Mouse (Mus musculus) spleen, embryonic (tissue): Measurements from ENCODE around the gene Ppp2r5a.

Source experiments
- CTCF ChIA-PET: fragments of 350-600 bp; sonication (Branson Sonifier 250); formaldehyde crosslinking; loops from one replicate; lab custom pipeline; 2022; lab: Charles Lee

The Ppp2r5a gene

DNA sequence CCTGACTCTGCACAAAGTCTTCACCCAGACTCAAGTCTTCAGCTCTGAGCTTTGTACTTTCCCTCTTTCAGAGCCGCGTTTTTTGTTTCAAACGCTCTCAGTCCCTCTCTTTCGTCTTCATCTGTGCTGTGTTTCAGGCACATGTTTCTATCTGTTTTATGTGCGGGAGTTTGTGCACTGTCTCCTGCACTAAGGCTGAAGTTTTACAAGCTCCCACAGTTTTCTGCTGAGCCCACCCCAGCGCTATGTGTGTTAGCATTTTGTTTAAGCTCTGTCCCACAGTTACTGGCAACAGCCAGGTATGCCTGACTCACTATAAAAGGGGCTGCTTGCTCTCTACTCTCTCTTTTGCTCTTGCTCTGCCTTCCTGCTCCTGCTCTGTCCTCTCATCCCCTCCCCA, 16.3 kb upstream of the Ppp2r5a start:
- CTCF ChIA-PET, result no interaction called here

DNA sequence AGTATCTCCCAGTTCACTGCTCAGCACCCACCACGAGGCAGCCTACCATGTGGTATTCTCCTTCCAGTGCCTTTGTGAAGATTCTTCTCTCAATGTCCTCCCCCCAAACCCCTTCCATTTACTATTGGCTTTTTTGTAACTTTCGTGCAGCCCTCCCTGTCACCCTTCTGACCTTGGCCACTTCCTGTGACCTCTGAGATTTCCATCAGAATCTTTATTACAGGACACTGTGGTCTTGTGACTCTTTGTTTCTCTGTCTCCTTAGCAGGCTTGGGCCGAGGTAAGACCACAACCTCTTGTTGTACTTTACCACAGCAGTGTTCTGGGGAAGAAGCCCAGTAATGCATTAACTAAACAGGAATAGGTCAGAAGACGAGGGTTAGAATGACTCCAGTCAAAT, 15.9 kb upstream of the Ppp2r5a start:
- CTCF ChIA-PET, result no interaction called here

GRCm38 (mm10) chr1:191417111-191417510, 14.0 kb upstream of the Ppp2r5a start:
- CTCF ChIA-PET, result no interaction called here

DNA sequence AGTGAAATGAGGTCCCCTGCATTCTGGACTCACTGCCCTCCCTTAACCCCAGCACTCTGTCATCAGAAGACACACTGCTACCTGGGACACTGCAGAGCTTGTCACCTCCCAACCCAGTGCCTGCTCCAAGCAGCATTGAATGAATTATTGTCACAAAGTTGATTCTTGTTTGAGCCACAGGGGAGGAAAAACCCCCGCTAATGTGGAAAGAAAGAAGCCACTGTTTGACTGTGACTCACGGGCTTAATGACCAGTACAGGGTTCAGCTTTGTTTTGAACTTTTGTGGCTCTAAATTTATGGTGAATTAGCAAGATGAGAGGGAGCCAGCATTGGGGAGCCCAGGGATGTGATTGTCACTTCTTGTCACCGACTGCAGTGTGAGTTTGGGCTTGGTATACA, 13.5 kb upstream of the Ppp2r5a start:
- CTCF ChIA-PET, result no interaction called here

GRCm38 (mm10) chr1:191414432-191414831, 11.4 kb upstream of the Ppp2r5a start:
- CTCF ChIA-PET, result no interaction called here

DNA sequence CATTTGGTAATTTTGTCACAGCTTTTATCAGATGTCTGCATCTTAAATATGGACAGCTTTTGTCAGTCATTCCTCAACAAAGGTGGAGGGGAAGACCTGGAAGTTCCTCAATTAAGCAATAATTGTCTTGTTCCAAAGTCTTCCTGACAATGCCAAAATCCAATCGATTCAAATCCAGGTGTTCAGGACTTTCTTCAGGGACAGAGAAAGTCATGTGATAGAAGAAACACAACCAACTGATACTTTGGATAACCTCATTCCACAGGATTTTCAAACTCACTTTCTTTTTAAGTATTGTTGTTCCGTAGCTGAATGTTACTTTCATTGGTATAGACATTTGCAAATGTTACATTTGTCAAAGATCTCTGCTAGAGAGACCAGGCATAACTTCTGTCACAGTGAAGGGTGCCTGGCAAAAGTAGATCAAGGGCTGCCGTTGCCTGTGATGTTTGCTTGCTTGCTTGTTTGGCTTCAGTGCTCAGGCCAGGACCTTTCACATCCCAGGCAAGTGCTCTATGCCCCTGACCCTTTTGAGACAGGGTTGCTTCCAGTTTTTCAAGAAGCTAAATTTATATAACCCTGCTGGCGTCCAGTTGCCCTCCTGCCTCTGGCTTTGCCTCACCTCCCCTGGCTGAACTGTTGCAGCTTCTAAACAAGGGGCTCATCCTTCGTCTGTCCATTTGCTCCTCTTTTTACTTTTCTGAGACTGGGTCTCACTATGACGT, 10.8 kb upstream of the Ppp2r5a start:
- CTCF ChIA-PET, result no interaction called here

DNA sequence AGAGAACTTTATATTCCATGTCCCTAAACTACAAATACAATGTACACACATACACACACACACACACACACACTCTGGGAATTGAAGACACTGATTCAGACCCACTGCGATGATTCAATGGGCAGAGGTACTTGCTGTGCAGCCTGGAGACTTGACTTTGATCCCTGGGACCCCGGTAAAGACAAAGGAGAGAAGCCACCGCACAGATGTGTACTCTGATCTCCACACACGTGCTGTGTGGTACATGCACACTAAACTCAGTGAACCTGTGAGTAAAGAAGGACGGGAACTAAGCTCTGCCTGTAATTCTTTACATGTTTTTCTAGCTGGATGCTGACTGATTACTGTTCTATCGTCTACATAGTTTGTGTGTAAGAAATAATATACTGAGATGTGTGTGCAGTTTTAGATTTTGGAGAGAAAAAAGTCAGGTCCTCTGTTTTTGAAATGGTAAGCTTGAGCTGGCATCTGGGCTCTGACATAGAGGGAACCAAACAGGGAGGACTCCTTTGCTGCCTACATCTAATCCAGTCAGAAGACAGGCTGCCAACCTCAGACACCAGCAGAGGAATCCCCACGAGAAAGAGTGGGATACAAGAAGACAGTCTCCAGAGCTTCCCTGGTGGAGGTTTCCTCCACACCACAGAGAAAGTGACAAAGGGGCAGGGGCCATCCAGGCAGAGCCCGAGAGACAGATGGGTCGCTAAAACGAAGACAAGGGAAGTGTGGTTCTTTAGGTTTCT, 7.4 kb upstream of the Ppp2r5a start:
- CTCF ChIA-PET, result interaction anchor here (0.6 kb wide), 1 partner anchor 120 kb away, joined by 7 read pairs; no protein-coding TSS in a partner anchor

DNA sequence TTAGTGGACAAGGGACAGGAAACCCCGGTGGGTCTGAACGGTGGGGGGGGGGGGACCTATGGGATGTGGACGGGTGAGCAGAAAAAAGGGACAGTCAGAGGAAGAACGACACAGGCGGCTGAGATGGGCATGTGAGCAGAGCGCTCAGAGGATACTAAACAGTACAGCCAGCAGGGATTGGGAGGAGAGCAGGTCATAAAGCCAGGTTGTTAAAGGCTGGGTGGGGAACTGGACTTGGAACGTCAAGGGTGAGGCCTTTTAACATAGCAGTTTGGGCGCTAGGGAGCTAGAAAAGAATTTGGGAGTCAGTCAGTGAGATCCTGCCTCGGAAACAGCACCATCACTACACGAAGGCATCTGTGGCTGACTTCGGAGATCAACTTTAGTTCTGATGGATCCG, 4.2 kb upstream of the Ppp2r5a start:
- CTCF ChIA-PET, result no interaction called here

- CTCF ChIA-PET, result no interaction called here
Measured at GRCm38 (mm10) chr1:191406516-191406915, 3.4 kb upstream of the Ppp2r5a start.

GRCm38 (mm10) chr1:191404721-191405329, 1.8 kb upstream of the Ppp2r5a start:
- CTCF ChIA-PET, result no interaction called here

GRCm38 (mm10) chr1:191404301-191404700, 1.2 kb upstream of the Ppp2r5a start:
- CTCF ChIA-PET, result no interaction called here

DNA sequence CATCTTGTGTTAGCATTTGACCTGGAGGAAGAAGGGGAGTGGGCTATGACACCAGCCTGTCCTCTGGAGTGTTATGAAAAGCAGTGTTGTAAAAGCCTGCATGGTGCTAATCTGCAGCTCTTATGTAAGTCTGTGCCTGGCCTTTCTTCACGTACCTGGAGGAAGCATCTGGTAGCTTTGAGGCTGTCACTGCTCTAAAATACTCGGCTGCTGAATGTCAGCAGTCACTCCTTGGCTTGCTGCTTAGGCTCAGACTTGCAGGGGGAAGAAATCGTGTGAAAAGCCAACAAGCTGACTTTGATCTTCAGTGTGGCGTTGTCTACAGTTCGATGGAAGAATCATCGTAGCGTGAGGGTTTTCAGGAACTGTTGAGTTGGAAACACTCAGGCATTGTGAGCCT, 566 bp downstream of the Ppp2r5a start:
- CTCF ChIA-PET, result interaction anchor here (1.0 kb wide), 1 partner anchor 11 kb away, joined by 3 read pairs; no protein-coding TSS in a partner anchor

DNA sequence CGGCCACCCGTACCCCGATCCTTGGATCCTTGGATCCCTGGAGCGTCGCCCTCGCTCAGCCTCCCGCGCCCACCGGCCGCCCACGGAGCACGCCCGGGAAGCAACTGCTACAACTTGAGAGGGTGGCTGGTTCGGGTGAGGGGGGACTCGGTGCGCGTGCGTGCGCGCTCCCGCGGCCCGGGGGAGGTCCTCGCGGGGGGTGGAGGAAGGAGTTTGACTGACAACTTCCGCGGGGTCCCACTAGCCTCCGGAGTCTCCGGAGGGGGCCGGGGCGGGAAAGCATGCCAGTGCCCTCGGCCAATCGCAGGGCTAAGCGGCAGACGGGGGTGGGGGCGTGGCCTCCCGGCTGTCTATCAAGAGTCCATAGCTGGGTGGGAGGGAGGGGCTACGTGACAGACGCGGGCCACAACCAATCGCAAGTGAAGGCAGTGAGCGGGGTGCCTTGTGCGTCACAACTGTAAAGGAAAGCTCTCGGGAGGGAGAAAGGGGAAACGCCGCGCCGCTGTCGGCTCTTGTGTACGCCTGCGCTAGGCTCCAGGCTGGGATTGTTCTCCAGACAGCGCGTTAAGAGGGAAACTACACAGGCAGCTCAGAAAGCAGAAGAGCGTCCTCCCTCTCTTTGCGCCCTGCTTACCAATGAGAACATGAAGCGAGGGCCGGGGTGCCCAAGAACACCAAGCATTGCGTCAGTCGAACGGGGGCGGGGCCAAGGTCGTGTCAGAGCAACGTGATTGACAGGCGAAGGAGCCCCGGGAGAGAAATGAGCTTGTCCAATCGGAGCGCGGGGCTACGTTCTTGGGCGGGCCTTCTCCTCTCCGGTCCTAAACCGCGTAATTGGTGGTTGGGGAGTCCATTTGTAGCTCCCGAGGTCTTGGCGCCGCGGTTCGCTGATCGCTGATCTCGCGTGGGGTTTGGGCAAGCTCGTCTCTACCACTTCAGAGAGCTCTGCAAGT, 5.9 kb downstream of the Ppp2r5a start:
- CTCF ChIA-PET, result interaction anchor here (0.6 kb wide), 1 partner anchor 14 kb away, joined by 4 read pairs; no protein-coding TSS in a partner anchor

DNA sequence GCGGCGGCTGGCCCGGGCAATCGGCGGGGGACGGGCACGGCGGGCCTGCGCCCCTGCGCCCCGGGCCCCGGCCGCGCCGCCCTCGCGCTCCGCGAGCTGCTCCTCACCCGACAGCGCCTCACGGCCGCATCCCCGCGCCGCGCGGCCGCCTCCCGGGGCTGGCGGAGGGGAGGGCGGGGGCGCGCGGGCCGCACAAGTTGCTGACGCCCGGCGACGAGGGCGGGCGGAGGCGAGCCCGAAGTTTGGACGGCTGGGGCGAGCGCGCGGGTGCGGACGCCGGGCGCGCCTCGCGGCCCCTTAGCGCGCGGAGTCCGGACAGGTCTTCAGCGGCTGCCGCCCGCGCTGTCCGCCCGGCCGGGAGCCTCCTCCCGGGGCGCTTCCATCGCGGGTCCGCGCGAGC, 6.6 kb downstream of the Ppp2r5a start:
- CTCF ChIA-PET, result interaction anchor here (0.6 kb wide), 1 partner anchor 13 kb away, joined by 4 read pairs; no protein-coding TSS in a partner anchor

DNA sequence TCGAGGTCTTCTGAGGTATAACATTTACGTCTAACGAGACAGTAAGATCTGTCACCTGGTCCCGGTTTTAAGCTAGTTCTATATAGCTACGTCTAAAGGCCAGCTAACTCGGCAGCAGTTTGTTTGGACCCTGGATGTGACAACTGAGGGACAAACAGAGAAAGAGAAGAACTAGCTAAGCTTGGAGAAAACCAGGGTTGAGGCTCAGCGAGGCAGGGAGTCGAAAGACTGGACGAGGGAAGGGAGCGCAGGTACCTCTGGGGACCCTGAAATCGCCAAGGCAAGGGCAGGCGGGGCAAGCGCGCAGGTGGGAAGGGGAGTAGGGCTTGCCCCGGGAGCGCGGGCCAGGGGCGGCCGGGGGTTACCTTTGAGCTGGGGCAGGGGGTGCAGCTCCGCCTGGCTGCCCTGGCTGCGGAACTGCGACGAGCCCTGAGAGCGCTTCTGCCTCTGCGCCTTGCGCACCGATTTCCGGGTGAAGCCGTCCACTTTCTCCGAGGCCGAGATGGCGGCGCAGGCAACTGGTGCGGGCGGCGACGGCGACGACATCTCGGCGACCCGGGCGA, 7.1 kb downstream of the Ppp2r5a start:
- CTCF ChIA-PET, result no interaction called here

- CTCF ChIA-PET, result no interaction called here
Measured at GRCm38 (mm10) chr1:191395200-191395599, 7.9 kb downstream of the Ppp2r5a start.

DNA sequence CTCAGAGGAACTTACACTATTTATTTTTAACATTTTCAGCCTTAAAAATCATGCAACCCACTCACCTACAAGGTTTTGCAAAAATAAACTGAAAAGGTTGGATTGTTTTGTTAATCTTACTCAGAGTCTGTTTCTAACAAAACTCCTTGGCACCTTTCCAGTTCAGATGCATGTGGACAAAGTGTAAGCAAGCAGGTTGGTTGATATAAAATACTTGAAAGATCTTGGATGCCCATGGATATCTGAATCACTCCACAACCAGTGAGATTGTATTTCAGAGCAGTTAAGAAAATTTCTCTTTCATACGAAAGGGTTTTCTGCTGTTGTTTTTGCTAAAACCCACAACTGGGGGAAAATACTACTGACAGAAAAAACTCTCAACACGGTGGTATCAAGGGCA, 8.9 kb downstream of the Ppp2r5a start:
- CTCF ChIA-PET, result interaction anchor here (0.7 kb wide), 1 partner anchor 252 kb away, joined by 12 read pairs; no protein-coding TSS in a partner anchor

DNA sequence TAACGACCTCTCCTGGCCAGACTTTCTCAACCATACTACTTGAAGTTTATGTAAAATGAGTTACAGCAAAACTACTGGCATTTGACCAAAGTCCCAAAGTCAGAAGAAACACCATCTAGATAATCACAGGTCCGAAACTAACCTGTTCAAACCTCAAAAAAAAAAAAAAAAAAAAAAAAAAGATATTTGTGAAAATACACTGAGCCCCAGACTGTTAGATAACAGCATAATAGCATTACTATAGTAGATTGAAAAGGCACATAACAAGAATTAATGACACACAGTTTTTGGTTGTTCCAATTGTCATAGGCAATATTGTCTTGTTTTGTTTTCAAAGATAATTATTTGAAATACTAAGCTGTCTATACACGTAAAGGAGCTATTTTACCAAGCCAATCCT, 9.5 kb downstream of the Ppp2r5a start:
- CTCF ChIA-PET, result interaction anchor here (0.7 to 1.1 kb wide), 2 partner anchors 27 to 252 kb away, joined by 3 to 12 read pairs; no protein-coding TSS in a partner anchor

- CTCF ChIA-PET, result interaction anchor here (0.5 to 1.8 kb wide), 8 partner anchors 11 to 1415 kb away, joined by 3 to 5 read pairs (median 4); partner anchors contain the start of gene Tmem206
Measured at GRCm38 (mm10) chr1:191391311-191391710, 11.8 kb downstream of the Ppp2r5a start.

DNA sequence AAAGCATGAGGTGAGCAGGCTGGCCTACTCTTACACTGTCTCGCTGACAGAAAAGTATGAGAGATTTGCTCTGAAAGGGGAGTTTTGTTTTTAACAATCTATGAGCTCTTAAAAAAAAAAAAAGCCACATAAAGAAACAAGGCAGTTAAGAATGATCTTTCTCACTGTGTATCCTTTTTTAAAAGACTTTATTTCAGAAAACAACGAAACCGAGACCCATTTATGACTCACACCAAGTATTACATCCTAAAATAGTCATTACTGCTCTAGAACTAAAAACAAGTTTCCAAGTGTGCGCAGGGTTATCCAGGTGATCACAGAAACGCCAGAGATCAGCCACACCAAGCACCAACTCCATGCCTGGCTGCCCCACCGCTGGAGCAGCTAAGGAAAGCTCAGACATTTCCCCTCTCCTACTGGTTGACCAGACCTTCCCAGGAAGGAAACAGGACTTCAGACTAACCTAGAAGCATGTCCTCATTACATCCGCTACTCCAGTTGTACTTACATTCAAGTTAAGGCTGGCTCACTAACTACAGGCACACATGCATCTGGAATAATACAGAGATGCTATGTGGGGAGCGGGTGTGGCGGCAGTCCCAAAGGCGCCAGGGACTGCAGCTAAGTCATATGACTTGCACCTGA, 18.2 kb downstream of the Ppp2r5a start:
- CTCF ChIA-PET, result no interaction called here
